Mouse (Mus musculus) lung, adult 2 months (tissue): ENCODE measurements around the gene Cox10.

Experiments
- CTCF ChIP-seq: fragments of 200-500 bp; IDR thresholded peaks from 2 replicates; pipeline ENCODE4 v1.5.1; 2011; ENCODE audit warnings: mild to moderate bottlenecking, low read length, control low read depth; ENCODE audit not compliant: insufficient read depth
- POLR2A ChIP-seq: fragments of 200-500 bp; IDR thresholded peaks from 2 replicates; pipeline ENCODE4 v1.6.1; 2011; ENCODE audit warnings: low read depth, mild to moderate bottlenecking, control low read depth, low read length, borderline replicate concordance; ENCODE audit errors: extremely low read depth

- no peak for TF ChIP-seq POLR2A
- no peak for TF ChIP-seq CTCF
Measured at GRCm38 (mm10) chr11:63923386-63923785, 155.9 kb downstream of the Cox10 start.
